Mouse (Mus musculus): ENCODE measurements around the gene Sp100. TPM values are rescaled to one million over a fixed set of nuclear protein-coding genes. Genes with fewer than 3 reads are reported as not detected.
"Not testable (repeated sequence)": the region's sequence is repeated elsewhere in the genome, so short reads cannot be mapped to it uniquely, and the experiment has no call there.

The Sp100 gene
- polyA plus RNA-seq (2014; fragmentation: Nextera tagmentation; extraction: Ambion mirVana), result 0.27 and 0.48 TPM in 2 replicates

DNA sequence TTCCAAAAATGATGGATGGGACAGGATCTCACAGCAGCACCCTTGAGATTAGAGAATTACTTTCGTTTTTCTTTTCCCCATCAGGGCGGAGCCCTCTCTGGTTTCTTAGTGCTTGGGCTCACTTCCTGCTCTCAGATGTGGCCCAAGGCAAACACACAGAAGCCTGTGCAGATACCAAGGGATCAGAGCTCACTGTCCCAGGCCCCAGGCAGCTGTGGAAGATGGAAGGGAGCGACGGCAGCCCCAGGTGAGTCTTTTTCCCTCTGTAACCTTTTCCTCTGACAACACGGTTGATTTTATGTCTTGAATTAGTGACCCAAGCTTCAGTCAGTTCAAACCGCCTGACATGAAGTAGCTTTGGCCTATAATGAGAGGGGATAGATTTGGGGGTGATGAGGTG, at the start of gene Sp100:
TSS of gene Sp100 (plus strand) at position 108 of the 400 bp plus-strand sequence.
- not testable (repeated sequence) for ATAC-seq (ENCODE audit: low FRiP score); DNase-seq (ENCODE audit: low spot score); H3K4me2 ChIP-seq (replicated peaks); H3K9ac ChIP-seq; H3K4me3 ChIP-seq (replicated peaks; ENCODE audit: low read length); H3K27me3 ChIP-seq (ENCODE audit: control insufficient read depth, insufficient read depth, low read length); H3K36me3 ChIP-seq (replicated peaks; ENCODE audit: control insufficient read depth, insufficient read depth); H3K9me3 ChIP-seq (ENCODE audit: control insufficient read depth, low read length); H3K4me1 ChIP-seq (replicated peaks; ENCODE audit: control insufficient read depth, insufficient read depth, low read length); H3K27ac ChIP-seq
- 76% methylated on average over 6 of the region's 6 CpGs for WGBS

GRCm38 (mm10) chr1:85600078-85600477, 49.7 kb upstream of the Sp100 start, which contains the start of gene Sp140:
Gene Sp140, plus strand, starts transcription at chr1:85600378.
- DNase-seq (ENCODE audit: low spot score); H3K9ac ChIP-seq; H3K4me2 ChIP-seq (replicated peaks); ATAC-seq (ENCODE audit: low FRiP score); H3K27me3 ChIP-seq (ENCODE audit: control insufficient read depth, insufficient read depth, low read length); H3K4me3 ChIP-seq (replicated peaks; ENCODE audit: low read length); H3K4me1 ChIP-seq (replicated peaks; ENCODE audit: control insufficient read depth, insufficient read depth, low read length); H3K36me3 ChIP-seq (replicated peaks; ENCODE audit: control insufficient read depth, insufficient read depth); H3K27ac ChIP-seq; H3K9me3 ChIP-seq (ENCODE audit: control insufficient read depth, low read length): not testable (repeated sequence)
- no CpG with 5 or more reads among the region's 5 CpGs for WGBS

- not testable (repeated sequence) for H3K36me3 ChIP-seq (replicated peaks; ENCODE audit: control insufficient read depth, insufficient read depth); ATAC-seq (ENCODE audit: low FRiP score); H3K4me1 ChIP-seq (replicated peaks; ENCODE audit: control insufficient read depth, insufficient read depth, low read length); H3K27ac ChIP-seq; H3K4me2 ChIP-seq (replicated peaks); H3K4me3 ChIP-seq (replicated peaks; ENCODE audit: low read length); H3K27me3 ChIP-seq (ENCODE audit: control insufficient read depth, insufficient read depth, low read length); DNase-seq (ENCODE audit: low spot score); H3K9ac ChIP-seq; H3K9me3 ChIP-seq (ENCODE audit: control insufficient read depth, low read length)
- WGBS, result 68% methylated on average over 4 of the region's 4 CpGs
Measured at GRCm38 (mm10) chr1:85600794-85601193, 49.0 kb upstream of the Sp100 start.

DNA sequence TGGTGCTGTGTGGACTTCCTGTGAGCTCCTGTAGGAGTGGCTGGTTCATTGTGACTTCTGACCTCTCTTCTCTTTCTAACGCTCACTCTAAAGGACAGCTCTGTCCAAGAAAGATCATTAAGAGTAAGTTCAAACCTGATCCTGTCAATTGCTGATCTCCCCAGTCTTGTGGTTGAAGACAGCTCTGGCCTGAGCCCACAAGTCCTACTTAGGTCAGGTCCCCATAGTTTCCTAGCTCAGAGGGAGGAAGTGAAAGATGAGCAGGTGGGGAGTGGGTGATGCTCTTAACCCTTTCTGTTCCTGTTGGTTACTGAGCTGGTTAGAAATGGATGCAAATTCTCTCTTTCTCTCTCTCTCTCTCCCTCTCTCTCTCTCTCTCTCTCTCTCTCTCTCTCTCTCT, 45.4 kb upstream of the Sp100 start:
- not testable (repeated sequence) for H3K4me2 ChIP-seq (replicated peaks); ATAC-seq (ENCODE audit: low FRiP score); H3K4me1 ChIP-seq (replicated peaks; ENCODE audit: control insufficient read depth, insufficient read depth, low read length); H3K4me3 ChIP-seq (replicated peaks; ENCODE audit: low read length); H3K9me3 ChIP-seq (ENCODE audit: control insufficient read depth, low read length); H3K9ac ChIP-seq; H3K27ac ChIP-seq; H3K36me3 ChIP-seq (replicated peaks; ENCODE audit: control insufficient read depth, insufficient read depth); H3K27me3 ChIP-seq (ENCODE audit: control insufficient read depth, insufficient read depth, low read length); DNase-seq (ENCODE audit: low spot score)
- whole genome bisulfite sequencing, result no CpG with 5 or more reads among the region's 1 CpGs

DNA sequence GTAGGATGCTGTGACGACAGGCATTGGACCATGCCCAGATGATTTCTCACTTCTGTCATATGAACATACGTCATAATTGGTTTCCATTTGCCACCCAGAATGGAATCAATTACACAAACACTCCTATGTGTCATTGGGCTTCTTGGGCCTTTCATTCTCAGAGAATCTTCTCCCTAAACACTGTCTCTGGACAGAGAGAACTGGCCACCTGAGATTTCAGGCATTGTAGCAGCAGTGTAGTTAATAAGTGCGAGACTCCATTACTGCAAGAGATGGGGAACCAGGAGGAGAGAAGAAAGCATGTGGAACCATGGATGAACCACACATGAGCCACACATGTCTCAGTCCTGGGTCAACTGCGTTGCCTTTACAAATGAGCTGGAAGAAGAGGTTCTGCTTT, 41.4 kb upstream of the Sp100 start:
- H3K4me2 ChIP-seq (replicated peaks); H3K36me3 ChIP-seq (replicated peaks; ENCODE audit: control insufficient read depth, insufficient read depth); ATAC-seq (ENCODE audit: low FRiP score); H3K9ac ChIP-seq; H3K4me1 ChIP-seq (replicated peaks; ENCODE audit: control insufficient read depth, insufficient read depth, low read length); H3K9me3 ChIP-seq (ENCODE audit: control insufficient read depth, low read length); H3K27ac ChIP-seq; H3K27me3 ChIP-seq (ENCODE audit: control insufficient read depth, insufficient read depth, low read length); DNase-seq (ENCODE audit: low spot score); H3K4me3 ChIP-seq (replicated peaks; ENCODE audit: low read length): not testable (repeated sequence)
- WGBS, result 74% methylated on average over 3 of the region's 4 CpGs

DNA sequence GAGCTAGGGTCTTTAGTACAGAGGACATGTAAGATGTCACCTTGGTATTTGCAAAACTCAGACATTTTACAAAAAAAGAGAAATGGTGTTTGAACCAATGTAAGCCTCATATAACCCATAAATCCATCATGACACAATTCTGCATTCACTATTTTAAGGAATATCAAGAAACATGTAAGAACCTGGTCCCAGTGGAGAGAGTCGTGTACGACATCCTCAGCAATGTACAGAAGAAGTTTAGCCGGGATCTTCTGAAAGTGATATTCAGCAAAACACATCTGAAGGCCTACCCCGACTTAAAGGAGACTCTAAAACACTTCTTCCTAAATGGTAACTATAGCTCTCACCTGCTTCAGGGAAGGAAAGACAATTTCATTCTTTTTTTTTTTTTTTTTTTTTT, 39.2 kb upstream of the Sp100 start:
- H3K4me2 ChIP-seq (replicated peaks); H3K27me3 ChIP-seq (ENCODE audit: control insufficient read depth, insufficient read depth, low read length); H3K27ac ChIP-seq; H3K36me3 ChIP-seq (replicated peaks; ENCODE audit: control insufficient read depth, insufficient read depth); H3K9me3 ChIP-seq (ENCODE audit: control insufficient read depth, low read length); ATAC-seq (ENCODE audit: low FRiP score); H3K4me3 ChIP-seq (replicated peaks; ENCODE audit: low read length); DNase-seq (ENCODE audit: low spot score); H3K4me1 ChIP-seq (replicated peaks; ENCODE audit: control insufficient read depth, insufficient read depth, low read length); H3K9ac ChIP-seq: not testable (repeated sequence)
- no CpG with 5 or more reads among the region's 4 CpGs for WGBS

DNA sequence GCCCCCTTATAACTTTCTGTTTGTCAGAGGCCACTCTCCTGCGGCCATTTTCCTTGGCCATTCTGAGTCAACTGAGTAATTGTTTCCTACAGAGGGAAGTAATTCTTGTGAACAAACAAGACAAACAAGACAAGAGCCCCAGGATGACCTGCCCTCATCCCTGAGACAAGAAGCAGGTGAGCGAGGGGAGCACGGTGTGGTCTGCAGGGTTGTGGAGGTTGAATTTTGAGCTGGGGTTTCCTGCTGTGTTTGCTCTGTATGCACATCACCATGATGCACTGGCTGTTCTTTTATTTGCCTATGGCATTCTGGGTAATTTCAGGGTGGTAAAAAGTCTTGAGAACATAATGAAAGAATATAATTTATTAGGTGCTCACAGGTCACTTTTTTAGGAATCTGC, 34.7 kb upstream of the Sp100 start:
- not testable (repeated sequence) for H3K27ac ChIP-seq; H3K4me2 ChIP-seq (replicated peaks); H3K9ac ChIP-seq; H3K4me1 ChIP-seq (replicated peaks; ENCODE audit: control insufficient read depth, insufficient read depth, low read length); ATAC-seq (ENCODE audit: low FRiP score); DNase-seq (ENCODE audit: low spot score); H3K9me3 ChIP-seq (ENCODE audit: control insufficient read depth, low read length); H3K36me3 ChIP-seq (replicated peaks; ENCODE audit: control insufficient read depth, insufficient read depth); H3K27me3 ChIP-seq (ENCODE audit: control insufficient read depth, insufficient read depth, low read length); H3K4me3 ChIP-seq (replicated peaks; ENCODE audit: low read length)
- 93% methylated on average over 3 of the region's 3 CpGs for WGBS

DNA sequence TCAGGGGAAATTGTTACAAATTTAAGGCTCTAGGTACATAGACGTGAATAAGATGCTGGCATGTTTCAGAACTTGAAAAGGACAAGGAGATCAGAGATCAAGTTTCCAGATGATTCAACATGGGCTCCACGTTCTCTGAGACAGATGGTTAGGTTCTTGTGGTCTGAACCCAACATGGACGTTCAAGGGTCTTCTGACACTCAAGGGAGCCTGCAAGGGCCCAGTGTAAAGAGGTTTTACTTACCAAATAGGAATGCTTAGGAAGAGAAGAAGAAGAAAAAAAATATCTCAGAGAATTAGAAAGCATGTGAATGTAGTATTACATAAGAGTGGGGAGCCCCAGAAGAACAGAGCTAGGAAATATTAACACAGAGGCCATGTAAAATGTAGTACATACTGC, 34.0 kb upstream of the Sp100 start:
- H3K27me3 ChIP-seq (ENCODE audit: control insufficient read depth, insufficient read depth, low read length); H3K9ac ChIP-seq; H3K36me3 ChIP-seq (replicated peaks; ENCODE audit: control insufficient read depth, insufficient read depth); H3K27ac ChIP-seq; H3K9me3 ChIP-seq (ENCODE audit: control insufficient read depth, low read length); H3K4me2 ChIP-seq (replicated peaks); H3K4me3 ChIP-seq (replicated peaks; ENCODE audit: low read length); ATAC-seq (ENCODE audit: low FRiP score); H3K4me1 ChIP-seq (replicated peaks; ENCODE audit: control insufficient read depth, insufficient read depth, low read length); DNase-seq (ENCODE audit: low spot score): not testable (repeated sequence)
- WGBS, result 63% methylated on average over 3 of the region's 3 CpGs

DNA sequence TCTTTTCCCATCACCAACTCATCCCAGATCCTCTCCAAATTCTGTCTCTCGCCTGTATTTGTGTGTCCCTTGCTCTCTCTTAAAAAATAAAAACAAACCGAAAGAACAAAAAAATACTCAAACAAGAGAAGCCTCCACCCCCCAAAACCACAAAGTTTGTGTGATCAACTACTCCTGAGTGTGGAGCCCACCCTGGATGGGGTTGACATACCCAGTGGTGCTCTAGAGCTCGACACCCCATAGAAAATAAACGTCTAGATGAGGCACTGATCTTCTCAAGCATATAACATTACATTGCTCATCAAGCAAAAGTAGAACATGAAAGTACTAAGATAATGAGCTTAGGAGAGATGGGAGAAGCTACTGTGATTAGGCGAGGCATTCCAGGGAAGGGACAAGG, 32.6 kb upstream of the Sp100 start:
- not testable (repeated sequence) for H3K4me1 ChIP-seq (replicated peaks; ENCODE audit: control insufficient read depth, insufficient read depth, low read length); H3K9ac ChIP-seq; H3K27me3 ChIP-seq (ENCODE audit: control insufficient read depth, insufficient read depth, low read length); H3K9me3 ChIP-seq (ENCODE audit: control insufficient read depth, low read length); H3K4me2 ChIP-seq (replicated peaks); H3K27ac ChIP-seq; H3K4me3 ChIP-seq (replicated peaks; ENCODE audit: low read length); ATAC-seq (ENCODE audit: low FRiP score); H3K36me3 ChIP-seq (replicated peaks; ENCODE audit: control insufficient read depth, insufficient read depth); DNase-seq (ENCODE audit: low spot score)
- 74% methylated on average over 4 of the region's 5 CpGs for WGBS

GRCm38 (mm10) chr1:85618689-85619088, 31.1 kb upstream of the Sp100 start:
- H3K9me3 ChIP-seq (ENCODE audit: control insufficient read depth, low read length); H3K4me1 ChIP-seq (replicated peaks; ENCODE audit: control insufficient read depth, insufficient read depth, low read length); DNase-seq (ENCODE audit: low spot score); H3K9ac ChIP-seq; H3K27me3 ChIP-seq (ENCODE audit: control insufficient read depth, insufficient read depth, low read length); H3K4me3 ChIP-seq (replicated peaks; ENCODE audit: low read length); H3K27ac ChIP-seq; ATAC-seq (ENCODE audit: low FRiP score); H3K36me3 ChIP-seq (replicated peaks; ENCODE audit: control insufficient read depth, insufficient read depth); H3K4me2 ChIP-seq (replicated peaks): not testable (repeated sequence)
- WGBS, result 69% methylated on average over 1 of the region's 1 CpGs
